Mouse (Mus musculus): ENCODE results near the gene Trak2. TPM values are rescaled to one million over a fixed set of nuclear protein-coding genes. Genes with fewer than 3 reads are reported as not detected.

Trak2 gene
- total and polyA plus RNA-seq, 3 experiments = 11.4 to 107 (median 15.5) TPM

DNA sequence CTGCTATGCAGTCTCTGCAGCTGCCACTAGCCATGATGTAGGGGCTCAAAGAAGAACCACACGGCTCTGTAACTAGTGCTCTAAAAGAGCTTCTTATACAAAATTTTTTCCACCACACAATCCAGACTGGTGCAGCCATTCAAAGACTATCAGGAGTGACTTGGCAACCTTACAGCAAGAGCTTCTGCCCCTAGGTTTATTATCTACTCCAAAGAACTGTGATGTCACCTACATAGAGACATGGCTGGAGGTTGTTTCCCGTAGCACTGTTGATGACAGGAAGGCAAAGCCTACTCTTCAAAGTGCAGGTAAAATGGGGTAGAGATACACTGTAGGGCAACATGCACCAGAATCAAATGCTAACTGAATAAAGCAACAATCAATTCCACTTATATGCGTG is 17.5 kb downstream of the Trak2 start:
- H3K4me1 ChIP-seq (ENCODE audit: control insufficient read depth in 1 of 2, insufficient read depth in 2 of 2, low read length in 2 of 2) = peaks cover 20 to 23% of the 10 kb centered on the region in 2 experiments
- H3K9ac ChIP-seq (ENCODE audit: control insufficient read depth, low read depth, low read length, poor library complexity, severe bottlenecking) = no peak overlapping the region
- H3K27ac ChIP-seq (ENCODE audit: control insufficient read depth, low read depth, low read length) = peak overlapping the region; percentile 71
- TF ChIP-seq ZC3H11A (IDR thresholded peaks at IDR 0.05; ENCODE audit: low read depth, low read length) (no peak), SIN3A (IDR thresholded peaks at IDR 0.05; ENCODE audit: low read length) (peak; percentile 34; the same call in 1 of the 2 replicates), UBTF (IDR thresholded peaks at IDR 0.05; ENCODE audit: borderline replicate concordance, insufficient read depth, low read depth, low read length) (no peak), USF1 (IDR thresholded peaks at IDR 0.05; ENCODE audit: low read depth, low read length) (no peak), GATA1 (IDR thresholded peaks at IDR 0.05; ENCODE audit: low read depth, low read length) (peak; percentile 59), TCF12 (IDR thresholded peaks at IDR 0.05; ENCODE audit: low read depth, low read length) (0 out of 2 replicates have a peak, but pooled peaks have one; percentile 22), ETS1 (IDR thresholded peaks at IDR 0.05; ENCODE audit: low read depth, low read length) (peak; percentile 83), USF2 (IDR thresholded peaks at IDR 0.05; ENCODE audit: borderline replicate concordance in 1 of 2, insufficient read depth in 1 of 2, low read depth in 1 of 2, low read length in 2 of 2) (no peak), ZKSCAN1 (IDR thresholded peaks at IDR 0.05; ENCODE audit: low read depth, low read length) (no peak), KAT2A (conservative IDR thresholded peaks at IDR 0.05; ENCODE audit: low read depth, low read length) (no peak), RCOR1 (IDR thresholded peaks at IDR 0.05; ENCODE audit: low read depth, low read length) (no peak), MXI1 (IDR thresholded peaks at IDR 0.05; ENCODE audit: low read depth, low read length) (no peak)
- H3K36me3 ChIP-seq (ENCODE audit: control insufficient read depth in 1 of 2, insufficient read depth in 2 of 2, low read length in 2 of 2) = peaks cover 0 to 35% of the 10 kb centered on the region in 2 experiments; a peak in 2 of 4 replicates
- DNase-seq (ENCODE audit: low read depth, low spot score) = peak; percentile 73
- H3K9me3 ChIP-seq (replicated peaks; ENCODE audit: insufficient read depth, low read length) = no peaks in the 10 kb centered on the region
- H3K4me3 ChIP-seq (ENCODE audit: control insufficient read depth in 1 of 2, insufficient read depth in 1 of 2, low read depth in 2 of 2, low read length in 2 of 2) = peak overlapping the region in 1 of 2 experiments; percentile 23; a peak in 1 of 4 replicates
- H3K79me2 ChIP-seq (ENCODE audit: control insufficient read depth, insufficient read depth, low read length, poor library complexity) = peaks cover 27% of the 10 kb centered on the region
- no peaks in the 10 kb centered on the region for H3K27me3 ChIP-seq (ENCODE audit: control insufficient read depth in 1 of 2, insufficient read depth in 2 of 2, low read length in 2 of 2)

DNA sequence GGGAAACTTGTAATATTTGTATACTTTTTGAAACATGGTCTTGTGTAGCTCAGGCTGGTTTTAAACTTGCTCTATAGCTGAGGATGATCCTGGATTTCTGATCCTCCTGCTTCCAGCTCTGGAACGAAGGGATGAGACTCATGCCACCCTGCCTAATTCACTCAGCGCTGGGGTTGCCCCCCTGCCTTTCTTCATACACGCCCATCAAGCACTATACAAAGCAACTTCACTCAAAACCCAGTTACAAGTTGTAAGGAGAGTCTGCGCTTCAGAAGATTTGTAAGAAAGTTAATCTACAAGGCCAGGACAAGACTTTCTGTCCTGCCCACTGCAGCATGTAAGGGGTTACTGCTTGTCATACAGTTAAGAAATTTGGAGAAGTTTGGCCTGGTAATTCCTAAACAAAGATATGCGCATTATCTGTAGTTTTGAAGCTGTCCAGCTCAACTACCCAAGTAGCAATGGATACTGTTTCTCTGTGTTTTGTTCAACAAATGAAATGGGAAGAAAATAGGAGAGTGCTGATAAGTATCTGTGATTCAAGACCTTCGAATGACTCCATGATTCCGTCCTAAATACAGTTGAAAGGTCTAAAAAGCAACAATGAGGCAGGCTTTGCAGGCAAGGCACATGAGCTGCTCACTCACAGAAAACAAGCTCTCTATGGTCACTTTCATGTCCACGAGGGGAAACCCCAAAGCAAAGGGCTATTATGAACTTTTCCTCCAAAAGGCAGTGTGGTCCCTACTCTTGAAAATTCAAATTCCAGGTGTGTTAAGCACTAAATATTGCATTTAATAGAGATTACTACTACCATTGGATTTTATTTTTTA is 18.4 kb downstream of the Trak2 start:
- Histone ChIP-seq H3K27me3 (ENCODE audit: control insufficient read depth in 1 of 2, insufficient read depth in 2 of 2, low read length in 2 of 2) (no peaks in the 10 kb centered on the region), H3K9ac (ENCODE audit: control insufficient read depth, low read depth, low read length, poor library complexity, severe bottlenecking) (peak overlapping the region; percentile 16), H3K27ac (ENCODE audit: control insufficient read depth, low read depth, low read length) (peak overlapping the region; percentile 75), H3K9me3 (replicated peaks; ENCODE audit: insufficient read depth, low read length) (no peaks in the 10 kb centered on the region), H3K4me1 (ENCODE audit: control insufficient read depth in 1 of 2, insufficient read depth in 2 of 2, low read length in 2 of 2) (peaks cover 18 to 23% of the 10 kb centered on the region in 2 experiments), H3K36me3 (ENCODE audit: control insufficient read depth in 1 of 2, insufficient read depth in 2 of 2, low read length in 2 of 2) (peaks cover 0 to 34% of the 10 kb centered on the region in 2 experiments; a peak in 2 of 4 replicates), H3K79me2 (ENCODE audit: control insufficient read depth, insufficient read depth, low read length, poor library complexity) (peaks cover 26% of the 10 kb centered on the region), H3K4me3 (ENCODE audit: control insufficient read depth in 1 of 2, insufficient read depth in 1 of 2, low read depth in 2 of 2, low read length in 2 of 2) (peak overlapping the region in 1 of 2 experiments; percentile 30; a peak in 2 of 4 replicates)
- peak; percentile 60 for DNase-seq (ENCODE audit: low read depth, low spot score)
- TF ChIP-seq EP300 (IDR thresholded peaks at IDR 0.05; ENCODE audit: low read depth in 1 of 2, low read length in 2 of 2) (peak; percentile 78 to 81), USF1 (IDR thresholded peaks at IDR 0.05; ENCODE audit: low read depth, low read length) (no peak), ZNF384 (IDR thresholded peaks at IDR 0.05; ENCODE audit: low read depth, low read length) (no peak), RCOR1 (IDR thresholded peaks at IDR 0.05; ENCODE audit: low read depth, low read length) (no peak), ZKSCAN1 (IDR thresholded peaks at IDR 0.05; ENCODE audit: low read depth, low read length) (no peak), CHD2 (IDR thresholded peaks at IDR 0.05; ENCODE audit: low read length) (no peak), TAL1 (IDR thresholded peaks at IDR 0.05; ENCODE audit: low read length) (peak; percentile 11; the same call in 1 of the 2 replicates), ELF1 (IDR thresholded peaks at IDR 0.05; ENCODE audit: low read depth, low read length) (no peak), POLR2A (IDR thresholded peaks at IDR 0.05; ENCODE audit: control insufficient read depth in 1 of 2, insufficient read depth in 1 of 2, low read depth in 1 of 2, low read length in 2 of 2, poor library complexity in 1 of 2) (no peak), POLR2AphosphoS2 (IDR thresholded peaks at IDR 0.05; ENCODE audit: low read length) (no peak), GATA1 (IDR thresholded peaks at IDR 0.05; ENCODE audit: low read depth, low read length) (peak; percentile 78), RAD21 (IDR thresholded peaks at IDR 0.05; ENCODE audit: low read depth, low read length) (no peak), SMC3 (IDR thresholded peaks at IDR 0.05; ENCODE audit: low read depth, low read length) (no peak), MXI1 (IDR thresholded peaks at IDR 0.05; ENCODE audit: low read depth, low read length) (peak; percentile 42), ETS1 (IDR thresholded peaks at IDR 0.05; ENCODE audit: low read depth, low read length) (peak; percentile 82), CHD1 (IDR thresholded peaks at IDR 0.05; ENCODE audit: low read depth, low read length) (0 out of 2 replicates have a peak, but pooled peaks have one; percentile 58), POLR2AphosphoS5 (IDR thresholded peaks at IDR 0.05; ENCODE audit: borderline replicate concordance, low read depth, low read length) (no peak), SIN3A (IDR thresholded peaks at IDR 0.05; ENCODE audit: low read length) (peak; percentile 42), MEF2A (IDR thresholded peaks at IDR 0.05; ENCODE audit: extremely low read depth, insufficient replicate concordance, low read depth, low read length, poor library complexity, severe bottlenecking) (no peak), MAFK (IDR thresholded peaks at IDR 0.05; ENCODE audit: borderline replicate concordance, low read depth, low read length) (no peak), NELFE (IDR thresholded peaks at IDR 0.05; ENCODE audit: low read depth, low read length) (no peak), MAZ (IDR thresholded peaks at IDR 0.05; ENCODE audit: low read depth, low read length) (no peak), MYB (IDR thresholded peaks at IDR 0.05; ENCODE audit: low read depth, low read length) (no peak)

Measured in MEL (cell line).